17 mouse cellular contexts compared by ENCODE assay signal in genomic region chr12:75515301-75515906, GRCm38 (mm10).
DNase-seq lines count a peak whose midpoint lies in the region; ATAC-seq and TF ChIP-seq lines count a peak whose summit lies in the region.
"Had no signal": no experiment of that assay in that cellular context is flagged by ENCODE, and none has a peak within 500 bp of the region (broad histone marks: within the 10 kb centered on the region; RNA-seq: fewer than 3 reads in every experiment).

No protein-coding gene starts in this region.

- peaks cover 47% of the 10 kb centered on the region; the same call in 1 of the 2 replicates for H3K79me2 ChIP-seq in liver, adult 2 months (ENCODE audit: control insufficient read depth, insufficient read depth, low read length)

- no peak for TF ChIP-seq POLR2A in liver, adult 2 months (IDR thresholded peaks at IDR 0.05; ENCODE audit: extremely low read depth, insufficient read depth, low read length)
- TF ChIP-seq POLR2A in lung, adult 2 months (IDR thresholded peaks at IDR 0.05; ENCODE audit: borderline replicate concordance, extremely low read depth, low read depth, low read length): no peak

- no peak overlapping the region for H3K4me3 ChIP-seq in liver, adult 2 months (ENCODE audit: insufficient read depth, low read depth, low read length)
- no peak overlapping the region for H3K4me3 ChIP-seq in liver, embryonic 11.5 days (ENCODE audit: low read depth, low read length)
- H3K4me3 ChIP-seq in liver, postnatal 0 days (ENCODE audit: low read depth, low read length): no peak overlapping the region
- no peak overlapping the region for H3K4me3 ChIP-seq in lung, adult 2 months (replicated peaks; ENCODE audit: extremely low read depth, low read depth, low read length)
- H3K4me3 ChIP-seq: forebrain, embryonic 12.5 days; lung, embryonic 15.5 days had no signal

- peak; percentile 87 for DNase-seq in heart, adult 11 months
- DNase-seq in heart, adult 8-10 months (ENCODE audit: low spot score): no peak
- DNase-seq in liver, adult 2 months (ENCODE audit: extremely low read depth, low read depth, low spot score): peak; percentile 50
- no peak for DNase-seq in liver, embryonic 11.5 days (ENCODE audit: low spot score)
- DNase-seq in embryo, embryonic 11 days: peak; percentile 34
- DNase-seq in liver, postnatal 0 days: no peak
- DNase-seq in layer of hippocampus, adult 11-12 months (ENCODE audit: low spot score): no peak
- no peak for DNase-seq in lung, adult 2 months
- DNase-seq: adrenal gland, adult 8-10 months; kidney, adult 11 months; kidney, postnatal 36 days; spleen, adult 18-20 months had no signal

- no peaks in the 10 kb centered on the region for H3K9me3 ChIP-seq in liver, embryonic 11.5 days (ENCODE audit: control insufficient read depth, low read length)
- H3K9me3 ChIP-seq in liver, postnatal 0 days (ENCODE audit: low read length): no peaks in the 10 kb centered on the region
- H3K9me3 ChIP-seq: forebrain, embryonic 12.5 days; lung, embryonic 15.5 days had no signal

- no peaks in the 10 kb centered on the region for H3K27me3 ChIP-seq in liver, adult 2 months (ENCODE audit: control insufficient read depth, insufficient read depth, low read length)
- H3K27me3 ChIP-seq in liver, embryonic 11.5 days (replicated peaks; ENCODE audit: control insufficient read depth, insufficient read depth, low read length): no peaks in the 10 kb centered on the region
- H3K27me3 ChIP-seq in liver, postnatal 0 days (ENCODE audit: insufficient read depth, low read length): no peaks in the 10 kb centered on the region
- H3K27me3 ChIP-seq: forebrain, embryonic 12.5 days; lung, embryonic 15.5 days had no signal

- peaks cover 13% of the 10 kb centered on the region for H3K36me3 ChIP-seq in liver, adult 2 months (ENCODE audit: control insufficient read depth, insufficient read depth, low read length)
- H3K36me3 ChIP-seq in liver, embryonic 11.5 days (ENCODE audit: control insufficient read depth, insufficient read depth, low read length): peaks cover 2% of the 10 kb centered on the region; the same call in 1 of the 2 replicates
- 0 out of 2 replicates have a peak, but pooled peaks cover 10% of the 10 kb centered on the region for H3K36me3 ChIP-seq in liver, postnatal 0 days (replicated peaks; ENCODE audit: insufficient read depth, low read length)

- no peak for TF ChIP-seq CTCF in liver, adult 2 months (IDR thresholded peaks at IDR 0.05; ENCODE audit: low read depth, low read length)
- TF ChIP-seq CTCF in liver, postnatal 0 days (IDR thresholded peaks at IDR 0.05; ENCODE audit: low read depth): no peak
- TF ChIP-seq CTCF in lung, adult 2 months (IDR thresholded peaks at IDR 0.05; ENCODE audit: insufficient read depth, low read length): no peak

- no peak overlapping the region for H3K27ac ChIP-seq in liver, adult 2 months (replicated peaks; ENCODE audit: insufficient read depth, low read depth, low read length)
- H3K27ac ChIP-seq in liver, embryonic 11.5 days (ENCODE audit: low read depth, low read length): no peak overlapping the region
- H3K27ac ChIP-seq in liver, postnatal 0 days (ENCODE audit: low read depth): no peak overlapping the region
- H3K27ac ChIP-seq: forebrain, embryonic 12.5 days; hindbrain, embryonic 14.5 days; lung, embryonic 15.5 days; stomach, postnatal 0 days had no signal

- no peak overlapping the region for H3K4me2 ChIP-seq in liver, embryonic 11.5 days
- H3K4me2 ChIP-seq in liver, postnatal 0 days (ENCODE audit: low read depth, low read length): peak overlapping the region; percentile 40
- H3K4me2 ChIP-seq: forebrain, embryonic 12.5 days; hindbrain, embryonic 14.5 days; lung, embryonic 15.5 days; midbrain, embryonic 11.5 days had no signal

- peaks cover 4% of the 10 kb centered on the region; the same call in 1 of the 2 replicates for H3K4me1 ChIP-seq in liver, adult 2 months (ENCODE audit: control insufficient read depth, insufficient read depth, low read length)
- peaks cover 12% of the 10 kb centered on the region for H3K4me1 ChIP-seq in liver, embryonic 11.5 days (replicated peaks; ENCODE audit: control insufficient read depth, insufficient read depth, low read length)
- H3K4me1 ChIP-seq in liver, postnatal 0 days (ENCODE audit: insufficient read depth): 0 out of 2 replicates have a peak, but pooled peaks cover 2% of the 10 kb centered on the region
- H3K4me1 ChIP-seq in lung, adult 2 months (ENCODE audit: control insufficient read depth, insufficient read depth, low read length): peaks cover under 1% of the 10 kb centered on the region
- H3K4me1 ChIP-seq: lung, embryonic 15.5 days had no signal

- TF ChIP-seq EP300 in liver, postnatal 0 days (IDR thresholded peaks at IDR 0.05; ENCODE audit: low read depth): no peak

- no peak for ATAC-seq in liver, embryonic 11.5 days (replicated peaks; ENCODE audit: low FRiP score)
- no peak for ATAC-seq in liver, postnatal 0 days

- no peak overlapping the region for H3K9ac ChIP-seq in liver, adult 2 months (ENCODE audit: low read depth, low read length)
- no peak overlapping the region for H3K9ac ChIP-seq in liver, embryonic 11.5 days (ENCODE audit: low read depth, low read length)
- no peak overlapping the region for H3K9ac ChIP-seq in liver, postnatal 0 days (replicated peaks)
- H3K9ac ChIP-seq: forebrain, embryonic 12.5 days; hindbrain, embryonic 14.5 days; lung, embryonic 15.5 days had no signal

- WGBS in liver, adult 2 months: 53% methylated on average over 10 of the region's 10 CpGs
- WGBS in liver, embryonic 11.5 days: 67% methylated on average over 10 of the region's 10 CpGs
- WGBS in liver, postnatal 0 days (ENCODE audit: insufficient replicate concordance): 69% methylated on average over 10 of the region's 10 CpGs
- WGBS in lung, adult 2 months: 70% methylated on average over 10 of the region's 10 CpGs

Comparison
In these comparisons a context has a peak if more than half of its experiments do, and no peak if none do; other contexts are left out.
1. DNase-seq: peak in heart, adult 11 months (single experiment), liver, adult 2 months (single experiment) and embryo, embryonic 11 days (single experiment); none in heart, adult 8-10 months (single experiment), liver, embryonic 11.5 days (single experiment), liver, postnatal 0 days (single experiment), layer of hippocampus, adult 11-12 months (single experiment) and lung, adult 2 months (single experiment).